Mouse (Mus musculus) brain, embryonic 14.5 days (tissue): ENCODE measurements at regions not wholly inside any gene's neighbourhood (a gene's known extent, or its start where the extent isn't known, plus 50 kb on each side); places are given as distances from the start of the nearest gene placed in this dataset.

Experiments used
- CTCF ChIP-seq: fragments of 200-500 bp; IDR thresholded peaks from 2 replicates; pipeline ENCODE4 v1.5.1; 2012; ENCODE audit warnings: inconsistent platforms, mild to moderate bottlenecking, moderate library complexity, borderline replicate concordance; ENCODE audit not compliant: insufficient read depth, insufficient read length; ENCODE audit errors: extremely low read depth
- POLR2A ChIP-seq: fragments of 200-500 bp; IDR thresholded peaks from 2 replicates; pipeline ENCODE4 v1.6.1; 2012; ENCODE audit warnings: mild to moderate bottlenecking, inconsistent platforms, borderline replicate concordance; ENCODE audit not compliant: poor library complexity, insufficient read depth, insufficient read length, severe bottlenecking; ENCODE audit errors: extremely low read depth

DNA sequence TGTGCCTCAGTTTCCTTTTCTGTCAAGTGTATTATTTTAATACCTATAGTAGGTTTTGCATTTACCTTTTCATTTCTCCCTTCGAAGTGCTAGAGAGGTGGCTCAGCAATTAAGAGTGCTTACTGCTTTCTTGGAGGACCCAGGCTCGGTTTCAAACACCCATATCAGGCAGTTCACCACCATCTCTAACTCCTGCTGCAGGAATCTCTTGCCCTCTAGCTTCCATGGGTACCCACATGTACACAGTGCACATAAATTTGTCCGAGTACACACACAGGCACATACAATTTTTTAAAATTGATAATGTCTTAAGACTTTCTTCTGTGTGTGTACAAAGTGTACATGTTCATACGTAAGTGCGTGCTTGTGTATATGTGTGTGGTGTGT lies 220.9 kb upstream of the Rpl38 start:
- no peak for TF ChIP-seq CTCF
- no peak for TF ChIP-seq POLR2A
